Mouse (Mus musculus) olfactory bulb, adult 2 months (tissue): Measurements from ENCODE around the gene Gfra1.

Source experiments
- CTCF ChIP-seq: fragments of 200-500 bp; IDR thresholded peaks from 2 replicates; pipeline ENCODE4 v1.5.1; 2012; ENCODE audit warnings: low read depth, mild to moderate bottlenecking, low read length, moderate library complexity; ENCODE audit not compliant: insufficient read depth
- POLR2A ChIP-seq: fragments of 200-500 bp; IDR thresholded peaks from 2 replicates; pipeline ENCODE4 v1.6.1; 2012; ENCODE audit warnings: mild to moderate bottlenecking, low read depth, low read length, moderate library complexity; ENCODE audit not compliant: insufficient read depth

GRCm38 (mm10) chr19:58441246-58441645 lies 14.5 kb downstream of the Gfra1 start:
- TF ChIP-seq POLR2A (no peak), CTCF (no peak)
